Mouse (Mus musculus) ES-E14 (cell line): ENCODE results near the gene Lmo1. TPM values are rescaled to one million over a fixed set of nuclear protein-coding genes. Genes with fewer than 3 reads are reported as not detected.

ENCODE experiments used
- DNase-seq: peaks from one replicate; pipeline ENCODE4 v3.0.0-alpha.2; 2013; ENCODE audit warnings: low read depth, low spot score
- H3K27ac ChIP-seq: 2 replicates; pipeline ENCODE4 v1.5.1; 2012; ENCODE audit warnings: low read depth, mild to moderate bottlenecking, low read length, moderate library complexity, mixed read lengths; ENCODE audit not compliant: poor library complexity, insufficient read depth, severe bottlenecking
- H3K36me3 ChIP-seq: 2 replicates; pipeline ENCODE4 v1.6.1; 2012; ENCODE audit warnings: mild to moderate bottlenecking, low read length, moderate library complexity, mixed read lengths; ENCODE audit not compliant: control insufficient read depth, poor library complexity, insufficient read depth, severe bottlenecking
- H3K4me1 ChIP-seq, 2 experiments: fragments of 150-350 bp in 1 of 2; sonication (generic) in 1 of 2; 2 replicates each; pipeline ENCODE4 v1.6.1; 2012; ENCODE audit warnings: low read length in 2 of 2, mild to moderate bottlenecking in 1 of 2, mixed read lengths in 1 of 2; ENCODE audit not compliant: control insufficient read depth in 2 of 2, insufficient read depth in 2 of 2, poor library complexity in 1 of 2
- H3K4me3 ChIP-seq, 2 experiments: fragments of 150-350 bp in 1 of 2; sonication (generic) in 1 of 2; 2 replicates each; pipeline ENCODE4 v1.5.1; 2012; ENCODE audit warnings: low read length in 2 of 2, low read depth in 1 of 2, mild to moderate bottlenecking in 1 of 2, mixed read lengths in 1 of 2; ENCODE audit not compliant: insufficient read depth in 1 of 2, poor library complexity in 1 of 2, severe bottlenecking in 1 of 2
- H3K9ac ChIP-seq: 2 replicates; pipeline ENCODE4 v1.6.1; 2012; ENCODE audit warnings: low read depth, mild to moderate bottlenecking, low read length, mixed read lengths; ENCODE audit not compliant: poor library complexity, insufficient read depth, severe bottlenecking
- H3K9me3 ChIP-seq: fragments of 150-350 bp; sonication (generic); 2 replicates; pipeline ENCODE4 v1.6.1; 2012; ENCODE audit warnings: low read depth, mild to moderate bottlenecking, low read length; ENCODE audit not compliant: control insufficient read depth, insufficient read depth
- CHD2 ChIP-seq: IDR thresholded peaks from 2 replicates; pipeline ENCODE4 v1.6.1; 2014; ENCODE audit warnings: mild to moderate bottlenecking, low read depth, low read length, inconsistent platforms
- HCFC1 ChIP-seq: IDR thresholded peaks from 2 replicates; pipeline ENCODE4 v1.6.1; 2012; ENCODE audit warnings: low read length, inconsistent platforms, borderline replicate concordance; ENCODE audit not compliant: insufficient read depth
- MAFK ChIP-seq: IDR thresholded peaks from 2 replicates; pipeline ENCODE4 v1.6.1; 2014; ENCODE audit warnings: mild to moderate bottlenecking, low read depth, low read length, inconsistent platforms; ENCODE audit not compliant: insufficient read depth
- ZC3H11A ChIP-seq: IDR thresholded peaks from 2 replicates; pipeline ENCODE4 v1.6.1; 2012; ENCODE audit warnings: low read depth, mild to moderate bottlenecking, inconsistent platforms, low read length, borderline replicate concordance
- ZNF384 ChIP-seq: IDR thresholded peaks from 2 replicates; pipeline ENCODE4 v1.6.1; 2012; ENCODE audit warnings: low read depth, low read length, inconsistent platforms
- in situ Hi-C, 2 experiments: fragments of 600-800 bp; cut with MboI; formaldehyde crosslinking; loops; one replicate each; pipeline ENCODE4 v1.15.1; 2025; ENCODE audit warnings: low sequenced_read_pairs in 2 of 2, inconsistent platforms in 1 of 2; ENCODE audit not compliant: unreplicated experiment in 2 of 2
- total RNA-seq: library from RNA; depleted of rRNA; stranded (reverse); fragments of 300-350 nt; gene quantifications from 2 replicates; pipeline ENCODE4 v1.2.3, GENCODE M21; 2012

The Lmo1 gene
- total RNA-seq, 1 experiment = 1.6 TPM

DNA sequence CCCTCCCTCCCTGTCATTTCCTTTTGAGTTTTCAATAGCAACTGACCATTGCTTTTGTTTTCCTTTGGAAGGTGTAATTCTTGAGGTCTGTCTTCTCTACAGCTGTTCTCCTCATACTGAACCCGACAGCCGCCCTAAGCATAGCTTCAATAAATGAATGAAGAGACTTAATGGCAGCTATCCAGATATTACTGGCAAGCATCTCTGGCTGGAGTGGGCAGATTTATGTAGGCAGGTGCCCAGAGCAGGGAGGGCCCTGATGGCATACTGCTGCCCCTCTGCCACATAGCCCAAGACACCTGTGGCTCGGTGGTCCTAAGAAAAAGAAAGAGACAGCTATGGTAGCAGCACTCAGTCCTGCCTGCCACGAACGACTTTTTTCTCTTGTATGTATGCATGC, 21.5 kb downstream of the Lmo1 start:
- no peak overlapping the region for H3K9ac ChIP-seq
- in situ Hi-C loops = no loop called here
- no peaks in the 10 kb centered on the region for H3K9me3 ChIP-seq
- no peaks in the 10 kb centered on the region for H3K4me1 ChIP-seq
- no peak for TF ChIP-seq MAFK
- no peak overlapping the region for H3K4me3 ChIP-seq
- no peaks in the 10 kb centered on the region for H3K36me3 ChIP-seq
- no peak overlapping the region for H3K27ac ChIP-seq
- DNase-seq = no peak

DNA sequence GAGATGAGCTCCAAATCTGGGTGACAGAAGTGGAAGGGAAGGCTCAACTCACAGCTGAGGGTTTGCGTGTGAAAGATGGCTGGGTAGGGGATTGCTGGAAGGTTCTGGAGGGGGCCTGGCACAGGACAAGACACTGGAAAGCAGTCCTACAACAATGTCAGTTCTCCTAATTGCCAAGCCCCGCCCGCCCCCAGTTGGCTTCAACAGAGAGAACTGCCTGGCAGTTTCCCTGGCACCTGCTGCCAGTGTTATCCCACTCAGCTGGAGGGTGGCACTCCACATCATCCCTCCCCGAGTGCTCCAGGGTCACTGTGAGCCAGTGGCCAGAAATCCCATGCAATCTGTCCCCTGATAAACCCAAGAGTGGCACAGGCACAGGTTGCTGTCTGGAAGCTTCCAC, 23.9 kb downstream of the Lmo1 start:
- Histone ChIP-seq H3K9me3 (no peaks in the 10 kb centered on the region), H3K4me3 (no peak overlapping the region), H3K4me1 (peaks cover 0 to 2% of the 10 kb centered on the region in 2 experiments; a peak in 1 of 4 replicates), H3K36me3 (no peaks in the 10 kb centered on the region), H3K9ac (no peak overlapping the region), H3K27ac (no peak overlapping the region)
- in situ Hi-C loops = no loop called here
- no peak for DNase-seq
- TF ChIP-seq ZC3H11A (no peak), CHD2 (no peak), HCFC1 (no peak), MAFK (no peak), ZNF384 (no peak)

DNA sequence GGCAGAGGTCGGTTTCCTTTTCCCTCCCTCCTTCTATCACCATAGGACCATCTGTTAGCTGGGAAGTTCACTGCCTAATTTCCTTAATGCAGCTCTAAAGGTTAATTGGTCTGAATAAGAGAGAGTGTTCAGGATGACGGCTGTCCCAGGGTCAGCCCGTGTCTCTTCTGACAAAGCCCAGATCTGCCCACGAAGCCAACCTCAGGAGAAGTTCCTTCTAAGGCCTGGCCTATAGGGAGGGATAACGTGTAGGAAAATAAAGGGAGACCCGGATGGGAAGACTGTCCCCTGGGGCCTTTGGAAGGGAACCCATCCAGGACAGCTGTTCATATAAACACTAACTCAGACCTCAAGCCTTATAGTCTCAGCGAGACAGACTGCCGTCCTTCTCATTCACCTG, 29.8 kb downstream of the Lmo1 start:
- Histone ChIP-seq H3K27ac (no peak overlapping the region), H3K4me3 (no peak overlapping the region), H3K36me3 (no peaks in the 10 kb centered on the region), H3K9ac (no peak overlapping the region), H3K4me1 (peaks cover 0 to 2% of the 10 kb centered on the region in 2 experiments; a peak in 1 of 4 replicates), H3K9me3 (no peaks in the 10 kb centered on the region)
- in situ Hi-C loops = loop anchor here in 1 of 2 experiments (25.0 kb wide), 1 partner anchor 292 kb away; the partner anchor contains the start of gene Stk33
- TF ChIP-seq CHD2 (no peak), ZNF384 (no peak), ZC3H11A (no peak)
- DNase-seq = no peak

DNA sequence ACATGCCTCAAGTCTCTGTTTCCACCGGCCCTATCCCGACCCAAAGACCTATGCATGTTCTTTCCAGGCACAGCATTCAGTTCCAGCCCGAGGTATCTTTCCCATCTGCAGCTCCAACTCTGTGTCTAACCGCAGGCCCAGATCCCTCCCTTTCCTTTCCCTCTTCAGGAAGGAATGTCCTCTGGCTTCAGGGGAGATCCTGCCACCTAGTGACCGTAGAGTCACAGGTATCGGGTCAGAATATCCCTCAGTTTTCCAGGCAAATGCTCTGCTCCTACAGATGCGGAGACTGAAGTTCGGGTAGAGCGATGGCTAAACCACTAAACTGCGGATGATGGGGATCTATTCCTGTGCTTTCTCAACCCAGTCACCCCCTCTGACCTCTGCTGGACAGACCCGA, 30.3 kb downstream of the Lmo1 start:
- Histone ChIP-seq H3K4me3 (no peak overlapping the region), H3K9me3 (no peaks in the 10 kb centered on the region), H3K27ac (no peak overlapping the region), H3K9ac (no peak overlapping the region), H3K36me3 (no peaks in the 10 kb centered on the region), H3K4me1 (peaks cover 0 to 2% of the 10 kb centered on the region in 2 experiments; a peak in 1 of 4 replicates)
- TF ChIP-seq HCFC1 (no peak), ZNF384 (no peak), MAFK (no peak), CHD2 (no peak), ZC3H11A (no peak)
- in situ Hi-C loops = loop anchor here in 1 of 2 experiments (25.0 kb wide), 1 partner anchor 293 kb away; the partner anchor contains the start of gene Stk33
- no peak for DNase-seq

DNA sequence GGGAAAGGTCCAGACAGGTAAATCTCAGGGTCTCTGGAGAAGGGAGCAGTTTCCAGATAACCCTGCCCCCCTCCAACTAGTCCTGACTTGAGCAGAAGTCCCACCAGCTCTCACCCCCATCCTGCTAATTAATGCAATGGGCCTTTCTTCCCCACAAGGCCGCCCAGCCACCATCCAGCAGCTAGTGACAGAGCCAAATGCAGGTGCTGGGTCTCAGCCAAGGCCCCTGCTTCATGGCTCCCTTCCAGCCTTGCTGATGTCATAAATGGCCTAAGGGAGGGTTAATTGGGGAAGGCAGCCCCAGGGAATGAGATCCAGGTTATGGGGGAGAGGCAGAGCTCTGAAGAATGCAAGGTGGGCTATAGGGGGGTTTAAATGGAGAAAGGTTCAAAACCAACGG, 32.4 kb downstream of the Lmo1 start:
- Histone ChIP-seq H3K36me3 (no peaks in the 10 kb centered on the region), H3K27ac (no peak overlapping the region), H3K9me3 (no peaks in the 10 kb centered on the region), H3K9ac (no peak overlapping the region), H3K4me1 (peaks cover 0 to 2% of the 10 kb centered on the region in 2 experiments; a peak in 1 of 4 replicates), H3K4me3 (no peak overlapping the region)
- TF ChIP-seq HCFC1 (no peak), ZNF384 (no peak), CHD2 (no peak), ZC3H11A (no peak), MAFK (no peak)
- in situ Hi-C loops = loop anchor here in 1 of 2 experiments (25.0 kb wide), 1 partner anchor 295 kb away; the partner anchor contains the start of gene Stk33
- no peak for DNase-seq
